In genomic region chr2:162943148-162943846, GRCm38 (mm10) we compare ENCODE assay signal across 8 mouse cellular contexts. TPM values are rescaled to one million over a fixed set of nuclear protein-coding genes. Genes with fewer than 3 reads are reported as not detected.
DNase-seq lines count a peak whose midpoint lies in the region; ATAC-seq and TF ChIP-seq lines count a peak whose summit lies in the region.

Gene L3mbtl1, plus strand, starts transcription at chr2:162943472.

- no peak within 1 kb of the TSS for H3K27ac ChIP-seq in liver, adult 2 months (replicated peaks; ENCODE audit: insufficient read depth, low read depth, low read length)
- no peak within 1 kb of the TSS for H3K27ac ChIP-seq in brown adipose tissue, adult 24 weeks (replicated peaks; ENCODE audit: low read depth, low read length)
- H3K27ac ChIP-seq in forebrain, embryonic 16.5 days (ENCODE audit: low read length) = no peak within 1 kb of the TSS
- no peak within 1 kb of the TSS for H3K27ac ChIP-seq in intestine, postnatal 0 days (ENCODE audit: low read depth, low read length)
- no peak within 1 kb of the TSS for H3K27ac ChIP-seq in liver, embryonic 12.5 days

- TF ChIP-seq POLR2A in liver, adult 2 months (IDR thresholded peaks at IDR 0.05; ENCODE audit: extremely low read depth, insufficient read depth, low read length) = no peak

- ATAC-seq in forebrain, embryonic 16.5 days = peak; percentile 86
- peak; percentile 18; the same call in 1 of the 2 replicates for ATAC-seq in intestine, postnatal 0 days
- no peak for ATAC-seq in liver, embryonic 12.5 days

- peaks cover 18% of the 10 kb centered on the region for H3K36me3 ChIP-seq in liver, adult 2 months (ENCODE audit: control insufficient read depth, insufficient read depth, low read length)
- H3K36me3 ChIP-seq in forebrain, embryonic 16.5 days (ENCODE audit: control insufficient read depth, insufficient read depth) = peaks cover 13% of the 10 kb centered on the region
- peaks cover 18% of the 10 kb centered on the region for H3K36me3 ChIP-seq in intestine, postnatal 0 days (ENCODE audit: control insufficient read depth, insufficient read depth)
- H3K36me3 ChIP-seq in liver, embryonic 12.5 days = peaks cover 25% of the 10 kb centered on the region

- H3K79me2 ChIP-seq in liver, adult 2 months (ENCODE audit: control insufficient read depth, insufficient read depth, low read length) = no peaks in the 10 kb centered on the region

- no peak for TF ChIP-seq CTCF in liver, adult 2 months (IDR thresholded peaks at IDR 0.05; ENCODE audit: low read depth, low read length)
- no peak for TF ChIP-seq CTCF in intestine, postnatal 0 days (IDR thresholded peaks at IDR 0.05; ENCODE audit: low read depth)

- under 1% methylated on average over 40 of the region's 40 CpGs for WGBS in liver, adult 2 months
- under 1% methylated on average over 40 of the region's 40 CpGs for WGBS in forebrain, embryonic 16.5 days
- WGBS in intestine, postnatal 0 days = under 1% methylated on average over 40 of the region's 40 CpGs
- 2% methylated on average over 40 of the region's 40 CpGs for WGBS in liver, embryonic 12.5 days (ENCODE audit: insufficient replicate concordance)

- H3K9me3 ChIP-seq in forebrain, embryonic 16.5 days (ENCODE audit: control insufficient read depth, low read length) = no peaks in the 10 kb centered on the region
- no peaks in the 10 kb centered on the region for H3K9me3 ChIP-seq in intestine, postnatal 0 days (ENCODE audit: control insufficient read depth)
- H3K9me3 ChIP-seq in liver, embryonic 12.5 days (replicated peaks) = no peaks in the 10 kb centered on the region

- peak within 1 kb of the TSS; percentile 43 for H3K4me3 ChIP-seq in liver, adult 2 months (ENCODE audit: insufficient read depth, low read depth, low read length)
- peak within 1 kb of the TSS; percentile 59 for H3K4me3 ChIP-seq in brown adipose tissue, adult 24 weeks (ENCODE audit: insufficient read depth, low read depth, low read length)
- H3K4me3 ChIP-seq in forebrain, embryonic 16.5 days (replicated peaks; ENCODE audit: low read length) = peak within 1 kb of the TSS; percentile 59
- H3K4me3 ChIP-seq in intestine, postnatal 0 days (ENCODE audit: low read depth, low read length) = peak within 1 kb of the TSS; percentile 58
- H3K4me3 ChIP-seq in liver, embryonic 12.5 days = peak within 1 kb of the TSS; percentile 54

- peaks cover 12% of the 10 kb centered on the region for H3K4me1 ChIP-seq in liver, adult 2 months (ENCODE audit: control insufficient read depth, insufficient read depth, low read length)
- H3K4me1 ChIP-seq in brown adipose tissue, adult 24 weeks (ENCODE audit: control insufficient read depth, insufficient read depth, insufficient read length, low read length) = no peaks in the 10 kb centered on the region; the same call in 1 of the 2 replicates
- H3K4me1 ChIP-seq in forebrain, embryonic 16.5 days (replicated peaks; ENCODE audit: control insufficient read depth, insufficient read depth, low read length) = peaks cover 9% of the 10 kb centered on the region
- H3K4me1 ChIP-seq in intestine, postnatal 0 days (replicated peaks; ENCODE audit: control insufficient read depth, insufficient read depth, low read length) = peaks cover 8% of the 10 kb centered on the region; the same call in 1 of the 2 replicates
- H3K4me1 ChIP-seq in liver, embryonic 12.5 days = peaks cover 27% of the 10 kb centered on the region

- H3K4me2 ChIP-seq in forebrain, embryonic 16.5 days (ENCODE audit: low read length) = peak within 1 kb of the TSS; percentile 57
- peak within 1 kb of the TSS; percentile 90 for H3K4me2 ChIP-seq in intestine, postnatal 0 days (replicated peaks; ENCODE audit: low read depth)
- H3K4me2 ChIP-seq in liver, embryonic 12.5 days = peak within 1 kb of the TSS; percentile 73

- DNase-seq in liver, adult 2 months (ENCODE audit: extremely low read depth, low read depth, low spot score) = no peak
- DNase-seq in liver = no peak
- peak; percentile 64 for DNase-seq in retina, postnatal 1 day
- DNase-seq in spleen, adult 18-20 months = no peak

- no peaks in the 10 kb centered on the region for H3K27me3 ChIP-seq in liver, adult 2 months (ENCODE audit: control insufficient read depth, insufficient read depth, low read length)
- H3K27me3 ChIP-seq in forebrain, embryonic 16.5 days (replicated peaks; ENCODE audit: control insufficient read depth, insufficient read depth, low read length) = no peaks in the 10 kb centered on the region
- peaks cover 15% of the 10 kb centered on the region; the same call in 1 of the 2 replicates for H3K27me3 ChIP-seq in intestine, postnatal 0 days (replicated peaks; ENCODE audit: control insufficient read depth, insufficient read depth, low read length)
- peaks cover 43% of the 10 kb centered on the region for H3K27me3 ChIP-seq in liver, embryonic 12.5 days (replicated peaks)

- peak within 1 kb of the TSS; percentile 5; the same call in 1 of the 2 replicates for H3K9ac ChIP-seq in liver, adult 2 months (ENCODE audit: low read depth, low read length)
- peak within 1 kb of the TSS; percentile 69 for H3K9ac ChIP-seq in forebrain, embryonic 16.5 days (replicated peaks; ENCODE audit: low read depth, low read length)
- H3K9ac ChIP-seq in intestine, postnatal 0 days (ENCODE audit: low read depth, low read length) = 0 out of 2 replicates have a peak within 1 kb of the TSS, but pooled peaks have one; percentile 34
- H3K9ac ChIP-seq in liver, embryonic 12.5 days = peak within 1 kb of the TSS; percentile 13; the same call in 1 of the 2 replicates

RNA-seq across cellular contexts. Expression of gene L3mbtl1, which starts in this region (rescaled TPM):
- total RNA-seq in liver, adult 2 months (2014; rRNA removed) = 0.28 TPM in 1 of 2 replicates, not detected in the other
- 0.11 TPM in 1 of 2 replicates, not detected in the other for polyA plus RNA-seq in liver, adult 2 months (2012; rRNA removed)
- polyA plus RNA-seq in brown adipose tissue, adult 24 weeks (2012; ENCODE audit: insufficient read depth, insufficient read length, missing spikeins) = not detected in 2 replicates
- 0.96 and 2.1 TPM in 2 replicates for polyA plus RNA-seq in forebrain, embryonic 16.5 days (2015; fragmentation: Nextera tagmentation; extraction: Ambion mirVana)
- 0.04 and 0.25 TPM in 2 replicates for polyA plus RNA-seq in intestine, postnatal 0 days (2015; fragmentation: Nextera tagmentation; extraction: Ambion mirVana)
- polyA plus RNA-seq in liver, embryonic 12.5 days (2016; fragmentation: Nextera tagmentation; extraction: Ambion mirVana) = 0.06 and 0.08 TPM in 2 replicates

Comparison
In these comparisons a context has a peak if more than half of its experiments do, and no peak if none do; other contexts are left out.
1. Peak in ATAC-seq, H3K4me3 ChIP-seq, H3K9ac ChIP-seq and H3K4me2 ChIP-seq in intestine, postnatal 0 days; RNA of the gene not detected or under 1 TPM.
2. H3K9ac ChIP-seq: peak in every context shown above with its lines; median percentile 69 in forebrain, embryonic 16.5 days; 34 in intestine, postnatal 0 days; 13 in liver, embryonic 12.5 days; 5 in liver, adult 2 months.